Mouse (Mus musculus): ENCODE measurements around the gene Gclm. TPM values are rescaled to one million over a fixed set of nuclear protein-coding genes. Genes with fewer than 3 reads are reported as not detected.

Gene Gclm
- polyA plus RNA-seq, 1 experiment, result 23.2 TPM

- Histone ChIP-seq H3ac (ENCODE audit: control insufficient read depth, insufficient read length) (no peak overlapping the region), H3K4me3 (no peak overlapping the region), H3K4me2 (ENCODE audit: low read depth) (no peak overlapping the region), H3K27me3 (ENCODE audit: control insufficient read depth, insufficient read depth, insufficient read length) (no peaks in the 10 kb centered on the region), H3K79me2 (ENCODE audit: control insufficient read depth, insufficient read depth) (no peaks in the 10 kb centered on the region), H3K36me3 (ENCODE audit: control insufficient read depth, insufficient read depth) (no peaks in the 10 kb centered on the region)
- TF ChIP-seq MYOG (IDR thresholded peaks at IDR 0.05; ENCODE audit: control insufficient read depth in 1 of 3, insufficient read depth in 1 of 3, insufficient read length in 2 of 3, low read depth in 2 of 3), result no peak
- TF ChIP-seq POLR2AphosphoS2 (IDR thresholded peaks at IDR 0.05; ENCODE audit: insufficient read length, low read depth), result no peak
- no peak for TF ChIP-seq USF1 (IDR thresholded peaks at IDR 0.05; ENCODE audit: low read depth)
- TF ChIP-seq REST (IDR thresholded peaks at IDR 0.05; ENCODE audit: insufficient read depth, insufficient read length), result no peak
- no peak for TF ChIP-seq TCF3 (IDR thresholded peaks at IDR 0.05; ENCODE audit: insufficient read length, low read depth)
- no peak for TF ChIP-seq CEBPB (IDR thresholded peaks at IDR 0.05; ENCODE audit: insufficient read depth, poor library complexity, severe bottlenecking)
- TF ChIP-seq TCF12 (IDR thresholded peaks at IDR 0.05; ENCODE audit: insufficient read depth, poor library complexity, severe bottlenecking), result no peak
- TF ChIP-seq SRF (IDR thresholded peaks at IDR 0.05; ENCODE audit: control insufficient read depth, insufficient read length, low read depth), result no peak
- no peak for TF ChIP-seq E2F4 (IDR thresholded peaks at IDR 0.05; ENCODE audit: insufficient read depth)
- TF ChIP-seq MYOD1 (IDR thresholded peaks at IDR 0.05; ENCODE audit: control insufficient read depth in 1 of 3, insufficient read length in 2 of 3, low read depth in 2 of 3), result no peak
- no peak for TF ChIP-seq POLR2A (IDR thresholded peaks at IDR 0.05; ENCODE audit: insufficient read length, low read depth)
- no peak for TF ChIP-seq MAX (IDR thresholded peaks at IDR 0.05; ENCODE audit: low read depth)
These were observed 41.6 kb upstream of the Gclm start for GRCm38 (mm10) chr3:122203675-122204329.

- Histone ChIP-seq H3K79me2 (ENCODE audit: control insufficient read depth, insufficient read depth) (no peaks in the 10 kb centered on the region), H3K4me3 (no peak overlapping the region), H3K36me3 (ENCODE audit: control insufficient read depth, insufficient read depth) (no peaks in the 10 kb centered on the region), H3K27me3 (ENCODE audit: control insufficient read depth, insufficient read depth, insufficient read length) (no peaks in the 10 kb centered on the region), H3ac (ENCODE audit: control insufficient read depth, insufficient read length) (no peak overlapping the region), H3K4me2 (ENCODE audit: low read depth) (no peak overlapping the region)
- TF ChIP-seq MAX (IDR thresholded peaks at IDR 0.05; ENCODE audit: low read depth), result no peak
- no peak for TF ChIP-seq TCF3 (IDR thresholded peaks at IDR 0.05; ENCODE audit: insufficient read length, low read depth)
- no peak for TF ChIP-seq USF1 (IDR thresholded peaks at IDR 0.05; ENCODE audit: low read depth)
- no peak for TF ChIP-seq POLR2AphosphoS2 (IDR thresholded peaks at IDR 0.05; ENCODE audit: insufficient read length, low read depth)
- no peak for TF ChIP-seq POLR2A (IDR thresholded peaks at IDR 0.05; ENCODE audit: insufficient read length, low read depth)
- no peak for TF ChIP-seq REST (IDR thresholded peaks at IDR 0.05; ENCODE audit: insufficient read depth, insufficient read length)
- no peak for TF ChIP-seq SRF (IDR thresholded peaks at IDR 0.05; ENCODE audit: control insufficient read depth, insufficient read length, low read depth)
- no peak for TF ChIP-seq E2F4 (IDR thresholded peaks at IDR 0.05; ENCODE audit: insufficient read depth)
- TF ChIP-seq MYOD1 (IDR thresholded peaks at IDR 0.05; ENCODE audit: control insufficient read depth in 1 of 3, insufficient read length in 2 of 3, low read depth in 2 of 3), result no peak
- no peak for TF ChIP-seq MYOG (IDR thresholded peaks at IDR 0.05; ENCODE audit: control insufficient read depth in 1 of 3, insufficient read depth in 1 of 3, insufficient read length in 2 of 3, low read depth in 2 of 3)
- no peak for TF ChIP-seq CEBPB (IDR thresholded peaks at IDR 0.05; ENCODE audit: insufficient read depth, poor library complexity, severe bottlenecking)
- no peak for TF ChIP-seq TCF12 (IDR thresholded peaks at IDR 0.05; ENCODE audit: insufficient read depth, poor library complexity, severe bottlenecking)
These were observed 39.6 kb upstream of the Gclm start for GRCm38 (mm10) chr3:122205753-122206152.

GRCm38 (mm10) chr3:122206279-122207070 is 38.9 kb upstream of the Gclm start:
- no peaks in the 10 kb centered on the region for H3K27me3 ChIP-seq (ENCODE audit: control insufficient read depth, insufficient read depth, insufficient read length)
- no peak overlapping the region for H3K4me2 ChIP-seq (ENCODE audit: low read depth)
- no peaks in the 10 kb centered on the region for H3K36me3 ChIP-seq (ENCODE audit: control insufficient read depth, insufficient read depth)
- TF ChIP-seq E2F4 (IDR thresholded peaks at IDR 0.05; ENCODE audit: insufficient read depth), result no peak
- TF ChIP-seq TCF12 (IDR thresholded peaks at IDR 0.05; ENCODE audit: insufficient read depth, poor library complexity, severe bottlenecking), result no peak
- no peak for TF ChIP-seq MAX (IDR thresholded peaks at IDR 0.05; ENCODE audit: low read depth)
- no peak for TF ChIP-seq USF1 (IDR thresholded peaks at IDR 0.05; ENCODE audit: low read depth)
- TF ChIP-seq POLR2AphosphoS2 (IDR thresholded peaks at IDR 0.05; ENCODE audit: insufficient read length, low read depth), result no peak
- TF ChIP-seq MYOG (IDR thresholded peaks at IDR 0.05; ENCODE audit: control insufficient read depth in 1 of 3, insufficient read depth in 1 of 3, insufficient read length in 2 of 3, low read depth in 2 of 3), result no peak
- TF ChIP-seq CEBPB (IDR thresholded peaks at IDR 0.05; ENCODE audit: insufficient read depth, poor library complexity, severe bottlenecking), result no peak
- no peak for TF ChIP-seq TCF3 (IDR thresholded peaks at IDR 0.05; ENCODE audit: insufficient read length, low read depth)
- no peak for TF ChIP-seq POLR2A (IDR thresholded peaks at IDR 0.05; ENCODE audit: insufficient read length, low read depth)
- no peak for TF ChIP-seq SRF (IDR thresholded peaks at IDR 0.05; ENCODE audit: control insufficient read depth, insufficient read length, low read depth)
- no peaks in the 10 kb centered on the region for H3K79me2 ChIP-seq (ENCODE audit: control insufficient read depth, insufficient read depth)
- H3K4me3 ChIP-seq, result no peak overlapping the region
- H3ac ChIP-seq (ENCODE audit: control insufficient read depth, insufficient read length), result no peak overlapping the region

- no peak for TF ChIP-seq POLR2AphosphoS2 (IDR thresholded peaks at IDR 0.05; ENCODE audit: insufficient read length, low read depth)
- no peak for TF ChIP-seq SRF (IDR thresholded peaks at IDR 0.05; ENCODE audit: control insufficient read depth, insufficient read length, low read depth)
- TF ChIP-seq USF1 (IDR thresholded peaks at IDR 0.05; ENCODE audit: low read depth), result no peak
- no peak for TF ChIP-seq E2F4 (IDR thresholded peaks at IDR 0.05; ENCODE audit: insufficient read depth)
- TF ChIP-seq TCF12 (IDR thresholded peaks at IDR 0.05; ENCODE audit: insufficient read depth, poor library complexity, severe bottlenecking), result no peak
- no peak for TF ChIP-seq TCF3 (IDR thresholded peaks at IDR 0.05; ENCODE audit: insufficient read length, low read depth)
- no peak for TF ChIP-seq CEBPB (IDR thresholded peaks at IDR 0.05; ENCODE audit: insufficient read depth, poor library complexity, severe bottlenecking)
- no peak for TF ChIP-seq MAX (IDR thresholded peaks at IDR 0.05; ENCODE audit: low read depth)
- TF ChIP-seq REST (IDR thresholded peaks at IDR 0.05; ENCODE audit: insufficient read depth, insufficient read length), result no peak
- TF ChIP-seq POLR2A (IDR thresholded peaks at IDR 0.05; ENCODE audit: insufficient read length, low read depth), result no peak
- no peak for TF ChIP-seq MYOG (IDR thresholded peaks at IDR 0.05; ENCODE audit: control insufficient read depth in 1 of 3, insufficient read depth in 1 of 3, insufficient read length in 2 of 3, low read depth in 2 of 3)
- no peak for TF ChIP-seq MYOD1 (IDR thresholded peaks at IDR 0.05; ENCODE audit: control insufficient read depth in 1 of 3, insufficient read length in 2 of 3, low read depth in 2 of 3)
These were observed 37.6 kb upstream of the Gclm start for GRCm38 (mm10) chr3:122207766-122208165.

More at GRCm38 (mm10) chr3:122207766-122208165, 37.6 kb upstream of the Gclm start:
- no peaks in the 10 kb centered on the region for H3K79me2 ChIP-seq (ENCODE audit: control insufficient read depth, insufficient read depth)
- H3K4me2 ChIP-seq (ENCODE audit: low read depth), result no peak overlapping the region
- no peaks in the 10 kb centered on the region for H3K36me3 ChIP-seq (ENCODE audit: control insufficient read depth, insufficient read depth)
- no peak overlapping the region for H3ac ChIP-seq (ENCODE audit: control insufficient read depth, insufficient read length)
- H3K27me3 ChIP-seq (ENCODE audit: control insufficient read depth, insufficient read depth, insufficient read length), result no peaks in the 10 kb centered on the region
- H3K4me3 ChIP-seq, result no peak overlapping the region

All from myocyte (in vitro differentiated cells).